Mouse (Mus musculus): ENCODE measurements around the gene Emcn. TPM values are rescaled to one million over a fixed set of nuclear protein-coding genes. Genes with fewer than 3 reads are reported as not detected.

Gene Emcn
- polyA plus RNA-seq, 1 experiment from 2014 or later, result 10.8 TPM

- no peak overlapping the region for H3K27ac ChIP-seq (replicated peaks; ENCODE audit: low read depth, low read length)
- no peaks in the 10 kb centered on the region for H3K27me3 ChIP-seq (ENCODE audit: control insufficient read depth, insufficient read depth, low read length)
- no peak overlapping the region for H3K4me2 ChIP-seq (ENCODE audit: low read length)
- no peaks in the 10 kb centered on the region for H3K36me3 ChIP-seq (ENCODE audit: control insufficient read depth, insufficient read depth, low read length)
- no peaks in the 10 kb centered on the region for H3K9me3 ChIP-seq (ENCODE audit: control insufficient read depth, low read length)
- no peak overlapping the region for H3K4me3 ChIP-seq (replicated peaks; ENCODE audit: low read depth, low read length)
- H3K4me1 ChIP-seq (ENCODE audit: control insufficient read depth, insufficient read depth, low read length), result no peaks in the 10 kb centered on the region
- no peak overlapping the region for H3K9ac ChIP-seq (replicated peaks; ENCODE audit: low read length)
- DNase-seq, result no peak
- ATAC-seq (ENCODE audit: low FRiP score, low TSS enrichment), result no peak
- 77% methylated on average over 4 of the region's 4 CpGs for WGBS
Measured at GRCm38 (mm10) chr3:137464902-137465629, 124.2 kb downstream of the Emcn start.

- no peaks in the 10 kb centered on the region for H3K4me1 ChIP-seq (ENCODE audit: control insufficient read depth, insufficient read depth, low read length)
- WGBS, result 52% methylated on average over 4 of the region's 4 CpGs
- H3K4me2 ChIP-seq (ENCODE audit: low read length), result no peak overlapping the region
- no peaks in the 10 kb centered on the region for H3K27me3 ChIP-seq (ENCODE audit: control insufficient read depth, insufficient read depth, low read length)
- H3K27ac ChIP-seq (replicated peaks; ENCODE audit: low read depth, low read length), result no peak overlapping the region
- no peaks in the 10 kb centered on the region for H3K9me3 ChIP-seq (ENCODE audit: control insufficient read depth, low read length)
- ATAC-seq (ENCODE audit: low FRiP score, low TSS enrichment) (no peak), DNase-seq (peak; percentile 28)
- H3K4me3 ChIP-seq (replicated peaks; ENCODE audit: low read depth, low read length), result no peak overlapping the region
- H3K9ac ChIP-seq (replicated peaks; ENCODE audit: low read length), result no peak overlapping the region
- no peaks in the 10 kb centered on the region for H3K36me3 ChIP-seq (ENCODE audit: control insufficient read depth, insufficient read depth, low read length)
Measured at GRCm38 (mm10) chr3:137465953-137466352, 125.1 kb downstream of the Emcn start.

GRCm38 (mm10) chr3:137466766-137467165, 125.9 kb downstream of the Emcn start:
- Histone ChIP-seq H3K9me3 (ENCODE audit: control insufficient read depth, low read length) (no peaks in the 10 kb centered on the region), H3K9ac (replicated peaks; ENCODE audit: low read length) (no peak overlapping the region), H3K27ac (replicated peaks; ENCODE audit: low read depth, low read length) (no peak overlapping the region), H3K36me3 (ENCODE audit: control insufficient read depth, insufficient read depth, low read length) (no peaks in the 10 kb centered on the region), H3K4me2 (ENCODE audit: low read length) (no peak overlapping the region), H3K4me3 (replicated peaks; ENCODE audit: low read depth, low read length) (no peak overlapping the region), H3K27me3 (ENCODE audit: control insufficient read depth, insufficient read depth, low read length) (no peaks in the 10 kb centered on the region), H3K4me1 (ENCODE audit: control insufficient read depth, insufficient read depth, low read length) (no peaks in the 10 kb centered on the region)
- 98% methylated on average over 4 of the region's 4 CpGs for WGBS
- no peak for DNase-seq
- ATAC-seq (ENCODE audit: low FRiP score, low TSS enrichment), result no peak

GRCm38 (mm10) chr3:137467386-137467785, 126.5 kb downstream of the Emcn start:
- Histone ChIP-seq H3K4me3 (replicated peaks; ENCODE audit: low read depth, low read length) (no peak overlapping the region), H3K4me1 (ENCODE audit: control insufficient read depth, insufficient read depth, low read length) (no peaks in the 10 kb centered on the region), H3K27me3 (ENCODE audit: control insufficient read depth, insufficient read depth, low read length) (no peaks in the 10 kb centered on the region), H3K27ac (replicated peaks; ENCODE audit: low read depth, low read length) (no peak overlapping the region), H3K9ac (replicated peaks; ENCODE audit: low read length) (no peak overlapping the region), H3K9me3 (ENCODE audit: control insufficient read depth, low read length) (no peaks in the 10 kb centered on the region), H3K4me2 (ENCODE audit: low read length) (no peak overlapping the region), H3K36me3 (ENCODE audit: control insufficient read depth, insufficient read depth, low read length) (no peaks in the 10 kb centered on the region)
- WGBS, result 88% methylated on average over 1 of the region's 1 CpGs
- ATAC-seq (ENCODE audit: low FRiP score, low TSS enrichment), result no peak
- no peak for DNase-seq

GRCm38 (mm10) chr3:137472145-137472544, 131.3 kb downstream of the Emcn start:
- no peaks in the 10 kb centered on the region for H3K27me3 ChIP-seq (ENCODE audit: control insufficient read depth, insufficient read depth, low read length)
- no peak overlapping the region for H3K4me2 ChIP-seq (ENCODE audit: low read length)
- 27% methylated on average over 1 of the region's 1 CpGs for WGBS
- no peak overlapping the region for H3K27ac ChIP-seq (replicated peaks; ENCODE audit: low read depth, low read length)
- no peak for ATAC-seq (ENCODE audit: low FRiP score, low TSS enrichment)
- no peaks in the 10 kb centered on the region for H3K9me3 ChIP-seq (ENCODE audit: control insufficient read depth, low read length)
- no peak overlapping the region for H3K4me3 ChIP-seq (replicated peaks; ENCODE audit: low read depth, low read length)
- no peak overlapping the region for H3K9ac ChIP-seq (replicated peaks; ENCODE audit: low read length)
- no peaks in the 10 kb centered on the region for H3K36me3 ChIP-seq (ENCODE audit: control insufficient read depth, insufficient read depth, low read length)
- DNase-seq, result no peak
- no peaks in the 10 kb centered on the region for H3K4me1 ChIP-seq (ENCODE audit: control insufficient read depth, insufficient read depth, low read length)

- Histone ChIP-seq H3K27ac (replicated peaks; ENCODE audit: low read depth, low read length) (no peak overlapping the region), H3K4me2 (ENCODE audit: low read length) (no peak overlapping the region), H3K36me3 (ENCODE audit: control insufficient read depth, insufficient read depth, low read length) (no peaks in the 10 kb centered on the region), H3K4me1 (ENCODE audit: control insufficient read depth, insufficient read depth, low read length) (peaks cover 4% of the 10 kb centered on the region; the same call in 1 of the 2 replicates), H3K27me3 (ENCODE audit: control insufficient read depth, insufficient read depth, low read length) (no peaks in the 10 kb centered on the region), H3K9me3 (ENCODE audit: control insufficient read depth, low read length) (no peaks in the 10 kb centered on the region), H3K9ac (replicated peaks; ENCODE audit: low read length) (no peak overlapping the region), H3K4me3 (replicated peaks; ENCODE audit: low read depth, low read length) (no peak overlapping the region)
- WGBS, result 36% methylated on average over 7 of the region's 7 CpGs
- peak; percentile 17 for DNase-seq
- ATAC-seq (ENCODE audit: low FRiP score, low TSS enrichment), result no peak
Measured at GRCm38 (mm10) chr3:137479761-137480339, 139.0 kb downstream of the Emcn start.

GRCm38 (mm10) chr3:137481157-137481556, 140.3 kb downstream of the Emcn start:
- Histone ChIP-seq H3K9me3 (ENCODE audit: control insufficient read depth, low read length) (no peaks in the 10 kb centered on the region), H3K4me3 (replicated peaks; ENCODE audit: low read depth, low read length) (no peak overlapping the region), H3K9ac (replicated peaks; ENCODE audit: low read length) (no peak overlapping the region), H3K4me2 (ENCODE audit: low read length) (no peak overlapping the region), H3K4me1 (ENCODE audit: control insufficient read depth, insufficient read depth, low read length) (peaks cover 4% of the 10 kb centered on the region; the same call in 1 of the 2 replicates), H3K27ac (replicated peaks; ENCODE audit: low read depth, low read length) (no peak overlapping the region), H3K27me3 (ENCODE audit: control insufficient read depth, insufficient read depth, low read length) (no peaks in the 10 kb centered on the region), H3K36me3 (ENCODE audit: control insufficient read depth, insufficient read depth, low read length) (no peaks in the 10 kb centered on the region)
- ATAC-seq (ENCODE audit: low FRiP score, low TSS enrichment), result no peak
- DNase-seq, result no peak
